Comparison of ENCODE assay signal across 21 mouse cellular contexts in the genomic region with DNA sequence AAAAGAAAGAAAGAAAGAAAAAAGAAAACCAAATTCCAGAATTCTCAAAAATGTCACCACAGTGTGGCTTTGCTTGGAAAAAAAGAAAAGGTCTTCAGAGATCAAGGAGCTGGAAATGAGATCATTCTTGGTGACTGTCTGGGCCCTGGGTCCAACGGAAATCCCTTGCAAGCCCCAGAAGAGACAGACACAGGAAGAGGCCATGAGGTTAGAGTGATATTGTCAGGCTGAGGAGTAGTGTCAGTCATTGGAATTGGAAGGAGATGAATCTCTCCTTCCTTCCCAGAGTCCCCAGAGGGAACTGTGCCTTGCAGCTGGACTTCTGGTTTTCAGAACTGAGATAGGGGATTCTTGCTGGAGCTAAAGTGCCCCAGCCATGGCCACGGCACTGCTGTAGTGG. TPM values are rescaled to one million over a fixed set of nuclear protein-coding genes. Genes with fewer than 3 reads are reported as not detected.
A peak's percentile ranks its signal among the peaks of the same experiment; 100 is the strongest.
DNase-seq lines count a peak whose midpoint lies in the region; ATAC-seq and TF ChIP-seq lines count a peak whose summit lies in the region.
"Had no signal": no experiment of that assay in that cellular context is flagged by ENCODE, and none has a peak within 500 bp of the region (broad histone marks: within the 10 kb centered on the region; RNA-seq: fewer than 3 reads in every experiment).

No protein-coding gene starts in this region.

- no peak overlapping the region; the same call in 1 of the 2 replicates for H3K27ac ChIP-seq in heart, adult 2 months
- H3K27ac ChIP-seq in kidney, embryonic 16.5 days (ENCODE audit: low read length): peak overlapping the region; percentile 40; the same call in 1 of the 2 replicates
- peak overlapping the region; percentile 3; the same call in 1 of the 2 replicates for H3K27ac ChIP-seq in thymus, adult 2 months (ENCODE audit: control insufficient read depth, insufficient read depth, low read length)
- H3K27ac ChIP-seq: hindbrain, embryonic 10.5 days; limb, embryonic 15.5 days; midbrain, embryonic 13.5 days had no signal

- no peaks in the 10 kb centered on the region for H3K9me3 ChIP-seq in kidney, embryonic 16.5 days (ENCODE audit: low read length)
- H3K9me3 ChIP-seq: limb, embryonic 15.5 days; midbrain, embryonic 13.5 days had no signal

- no peak for DNase-seq in heart, adult 2 months
- no peak for DNase-seq in heart, postnatal 14 days
- no peak for DNase-seq in kidney, postnatal 14 days
- no peak for DNase-seq in thymus, adult 2 months
- no peak for DNase-seq in thymus, postnatal 4 days
- peak; percentile 42 for DNase-seq in naive thymus-derived CD4-positive, alpha-beta T cell, adult 2 months (ENCODE audit: low read depth)
- DNase-seq in natural killer cell, adult 2 months (ENCODE audit: low spot score in 2 of 2): no peak
- DNase-seq: adrenal gland, postnatal 36 days; B cell, adult 2 months; cerebellum, adult 11 months; cerebellum, postnatal 36 days; gastrocnemius, postnatal 10 days; kidney, adult 11 months; right cerebral cortex, postnatal 14 days; thymus, adult 18-20 months had no signal

- 0 out of 2 replicates have a peak, but pooled peaks have one; percentile 8 for TF ChIP-seq EP300 in heart, adult 2 months (IDR thresholded peaks at IDR 0.05; ENCODE audit: insufficient read depth, low read depth, low read length)

- ATAC-seq in kidney, embryonic 16.5 days (ENCODE audit: low FRiP score, low TSS enrichment): no peak
- ATAC-seq: forebrain, embryonic 14.5 days; midbrain, embryonic 13.5 days had no signal

- H3K36me3 ChIP-seq in heart, adult 2 months (ENCODE audit: control insufficient read depth, insufficient read depth, low read length): no peaks in the 10 kb centered on the region
- H3K36me3 ChIP-seq in kidney, embryonic 16.5 days (ENCODE audit: insufficient read depth, low read length): no peaks in the 10 kb centered on the region
- no peaks in the 10 kb centered on the region for H3K36me3 ChIP-seq in thymus, adult 2 months (ENCODE audit: control insufficient read depth, insufficient read depth, low read length)
- H3K36me3 ChIP-seq: hindbrain, embryonic 10.5 days; limb, embryonic 15.5 days; midbrain, embryonic 13.5 days had no signal

- no peak overlapping the region for H3K9ac ChIP-seq in heart, adult 2 months (ENCODE audit: low read depth, low read length)
- H3K9ac ChIP-seq in kidney, embryonic 16.5 days (replicated peaks; ENCODE audit: low read length): no peak overlapping the region
- H3K9ac ChIP-seq: limb, embryonic 15.5 days; midbrain, embryonic 13.5 days had no signal

- no peaks in the 10 kb centered on the region for H3K79me2 ChIP-seq in heart, adult 2 months (replicated peaks; ENCODE audit: control insufficient read depth, insufficient read depth, low read length)

- H3K4me3 ChIP-seq in heart, adult 2 months: no peak overlapping the region
- H3K4me3 ChIP-seq in kidney, embryonic 16.5 days (ENCODE audit: low read length): no peak overlapping the region
- H3K4me3 ChIP-seq in thymus, adult 2 months (ENCODE audit: control insufficient read depth, insufficient read depth, low read length): no peak overlapping the region
- H3K4me3 ChIP-seq: hindbrain, embryonic 10.5 days; limb, embryonic 15.5 days; midbrain, embryonic 13.5 days had no signal

- no peaks in the 10 kb centered on the region for H3K27me3 ChIP-seq in heart, adult 2 months (ENCODE audit: control insufficient read depth, insufficient read depth, low read length)
- peaks cover 7% of the 10 kb centered on the region; the same call in 1 of the 2 replicates for H3K27me3 ChIP-seq in kidney, embryonic 16.5 days (ENCODE audit: insufficient read depth, low read length)
- H3K27me3 ChIP-seq in thymus, adult 2 months (ENCODE audit: control insufficient read depth, insufficient read depth, low read length): no peaks in the 10 kb centered on the region
- H3K27me3 ChIP-seq: midbrain, embryonic 13.5 days had no signal

- TF ChIP-seq POLR2A in heart, adult 2 months (IDR thresholded peaks at IDR 0.05; ENCODE audit: insufficient read depth, low read depth, low read length): no peak
- no peak for TF ChIP-seq POLR2A in thymus, adult 2 months (IDR thresholded peaks at IDR 0.05; ENCODE audit: control insufficient read depth, extremely low read depth, insufficient read depth, low read length, poor library complexity)

- no peak for TF ChIP-seq CTCF in heart, adult 2 months (IDR thresholded peaks at IDR 0.05)
- TF ChIP-seq CTCF in thymus, adult 2 months (IDR thresholded peaks at IDR 0.05; ENCODE audit: borderline replicate concordance, control insufficient read depth, extremely low read depth, insufficient read depth, low read length, poor library complexity): no peak

- 26% methylated on average over 2 of the region's 2 CpGs for WGBS in heart, adult 2 months
- WGBS in kidney, embryonic 16.5 days: 53% methylated on average over 2 of the region's 2 CpGs
- 47% methylated on average over 2 of the region's 2 CpGs for WGBS in thymus, adult 2 months

- H3K4me1 ChIP-seq in heart, adult 2 months (ENCODE audit: control insufficient read depth, insufficient read depth, low read length): peaks cover 17% of the 10 kb centered on the region
- H3K4me1 ChIP-seq in kidney, embryonic 16.5 days (ENCODE audit: insufficient read depth, low read length): peaks cover 26% of the 10 kb centered on the region; the same call in 1 of the 2 replicates
- H3K4me1 ChIP-seq in thymus, adult 2 months (replicated peaks; ENCODE audit: control insufficient read depth, insufficient read depth, low read length): peaks cover 57% of the 10 kb centered on the region

- H3K4me2 ChIP-seq in kidney, embryonic 16.5 days (replicated peaks; ENCODE audit: low read depth, low read length): no peak overlapping the region
- H3K4me2 ChIP-seq: limb, embryonic 15.5 days; midbrain, embryonic 13.5 days had no signal

- intact Hi-C loops in heart, adult 2 months (cut with DNase I): loop anchor here (5.0 kb wide), 2 partner anchors 38 to 53 kb away; a partner anchor contains a TSS
- intact Hi-C loops in heart, postnatal 14 days (cut with DNase I): loop anchor here (5.0 kb wide), 1 partner anchor 38 kb away; a partner anchor contains a TSS

RNA-seq across cellular contexts. Expression of a gene that starts 31.2 kb away (rescaled TPM):
- 10 to 100 TPM; 42.2 to 46.3 TPM for total RNA-seq in heart, adult 2 months (2021)
- 34.1 and 36.9 TPM in 2 replicates for polyA plus RNA-seq in heart, adult 2 months (2012; rRNA removed)
- 10 to 100 TPM; 47.7 to 58.4 TPM for total RNA-seq in heart, postnatal 14 days (2021)
- polyA plus RNA-seq in kidney, embryonic 16.5 days (2015; fragmentation: Nextera tagmentation; extraction: Ambion mirVana): 253 and 262 TPM in 2 replicates
- 174 and 175 TPM in 2 replicates for polyA plus RNA-seq in thymus, adult 2 months (2012; rRNA removed)

RNA-seq across cellular contexts. Expression of a gene that starts 31.5 kb away (rescaled TPM):
- 1,000 to 10,000 TPM; 4,113 to 4,965 TPM for total RNA-seq in heart, adult 2 months (2021)
- polyA plus RNA-seq in heart, adult 2 months (2012; rRNA removed): 4,656 and 4,851 TPM in 2 replicates
- 1,000 to 10,000 TPM; 4,230 to 4,270 TPM for total RNA-seq in heart, postnatal 14 days (2021)
- polyA plus RNA-seq in kidney, embryonic 16.5 days (2015; fragmentation: Nextera tagmentation; extraction: Ambion mirVana): 1,211 and 1,278 TPM in 2 replicates
- polyA plus RNA-seq in thymus, adult 2 months (2012; rRNA removed): 842 and 1,074 TPM in 2 replicates

RNA-seq across cellular contexts. Expression of a gene that starts 31.7 kb away (rescaled TPM):
- not detected for total RNA-seq in heart, adult 2 months (2021)
- polyA plus RNA-seq in heart, adult 2 months (2012; rRNA removed): not detected in 2 replicates
- not detected for total RNA-seq in heart, postnatal 14 days (2021)
- polyA plus RNA-seq in kidney, embryonic 16.5 days (2015; fragmentation: Nextera tagmentation; extraction: Ambion mirVana): 3.4 and 4.2 TPM in 2 replicates
- 1.6 and 4.0 TPM in 2 replicates for polyA plus RNA-seq in thymus, adult 2 months (2012; rRNA removed)
- total RNA-seq: gastrocnemius, postnatal 10 days had no signal

RNA-seq across cellular contexts. Expression of a gene that starts 36.6 kb away (rescaled TPM):
- total RNA-seq in heart, adult 2 months (2021): 1 to 10 TPM; 3.6 to 3.8 TPM
- polyA plus RNA-seq in heart, adult 2 months (2012; rRNA removed): 4.2 and 4.9 TPM in 2 replicates
- 1 to 10 TPM; 3.9 to 4.3 TPM for total RNA-seq in heart, postnatal 14 days (2021)
- polyA plus RNA-seq in kidney, embryonic 16.5 days (2015; fragmentation: Nextera tagmentation; extraction: Ambion mirVana): 10.0 and 10.9 TPM in 2 replicates
- polyA plus RNA-seq in thymus, adult 2 months (2012; rRNA removed): 105 and 109 TPM in 2 replicates
- total RNA-seq: MEL had no signal

RNA-seq across cellular contexts. Expression of a gene that starts 52.1 kb away (rescaled TPM):
- 1 to 10 TPM; 3.9 to 5.3 TPM for total RNA-seq in heart, adult 2 months (2021)
- polyA plus RNA-seq in heart, adult 2 months (2012; rRNA removed): 3.0 and 6.0 TPM in 2 replicates
- 1 to 10 TPM; 3.7 to 4.0 TPM for total RNA-seq in heart, postnatal 14 days (2021)
- 2.3 and 2.4 TPM in 2 replicates for polyA plus RNA-seq in kidney, embryonic 16.5 days (2015; fragmentation: Nextera tagmentation; extraction: Ambion mirVana)
- polyA plus RNA-seq in thymus, adult 2 months (2012; rRNA removed): 5.6 and 6.1 TPM in 2 replicates
